Mouse (Mus musculus): ENCODE measurements at regions not wholly inside any gene's neighbourhood (a gene's known extent, or its start where the extent isn't known, plus 50 kb on each side); places are given as distances from the start of the nearest gene placed in this dataset.

DNA sequence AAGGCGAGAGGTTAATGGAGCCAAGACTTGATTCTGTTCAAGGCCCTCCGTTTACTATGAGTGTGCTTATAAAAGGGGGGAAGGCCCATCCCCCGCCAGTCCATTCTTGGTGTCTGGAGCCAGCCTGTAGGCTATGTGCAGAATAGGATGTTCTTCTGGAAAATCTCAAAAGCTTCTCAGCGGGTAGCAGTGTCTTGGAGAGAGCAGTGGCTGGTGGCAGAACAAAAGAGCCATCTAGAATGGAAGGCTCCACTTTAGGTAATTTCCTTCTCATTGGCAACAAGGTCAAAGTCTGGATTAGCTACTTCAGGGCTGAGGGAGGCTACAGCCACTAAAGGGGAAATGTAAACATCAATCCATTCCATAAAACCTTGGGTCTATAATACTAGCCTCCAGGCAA is 1150.8 kb upstream of the Ptprd start:
- DNase-seq (ENCODE audit: low spot score): no peak

DNA sequence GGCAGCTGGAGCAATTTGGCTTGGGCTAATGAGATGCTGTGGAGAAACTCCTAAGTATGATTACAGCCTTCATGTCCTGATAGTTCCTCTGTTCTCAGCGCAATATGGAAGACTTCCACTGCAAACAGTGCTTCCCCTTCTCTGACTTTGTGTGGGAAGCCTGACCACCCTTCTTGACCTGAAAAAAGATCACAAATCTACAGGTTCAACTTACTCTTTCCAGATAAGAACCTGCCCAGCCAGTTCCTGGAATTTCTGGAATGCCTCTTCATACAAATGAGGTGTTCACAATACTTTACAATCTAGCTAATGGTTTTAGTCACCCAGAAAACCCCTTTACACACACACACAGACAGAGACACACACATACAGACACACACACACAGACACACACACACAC is 1146.0 kb upstream of the Ptprd start:
- DNase-seq (ENCODE audit: low spot score): peak; percentile 26

DNA sequence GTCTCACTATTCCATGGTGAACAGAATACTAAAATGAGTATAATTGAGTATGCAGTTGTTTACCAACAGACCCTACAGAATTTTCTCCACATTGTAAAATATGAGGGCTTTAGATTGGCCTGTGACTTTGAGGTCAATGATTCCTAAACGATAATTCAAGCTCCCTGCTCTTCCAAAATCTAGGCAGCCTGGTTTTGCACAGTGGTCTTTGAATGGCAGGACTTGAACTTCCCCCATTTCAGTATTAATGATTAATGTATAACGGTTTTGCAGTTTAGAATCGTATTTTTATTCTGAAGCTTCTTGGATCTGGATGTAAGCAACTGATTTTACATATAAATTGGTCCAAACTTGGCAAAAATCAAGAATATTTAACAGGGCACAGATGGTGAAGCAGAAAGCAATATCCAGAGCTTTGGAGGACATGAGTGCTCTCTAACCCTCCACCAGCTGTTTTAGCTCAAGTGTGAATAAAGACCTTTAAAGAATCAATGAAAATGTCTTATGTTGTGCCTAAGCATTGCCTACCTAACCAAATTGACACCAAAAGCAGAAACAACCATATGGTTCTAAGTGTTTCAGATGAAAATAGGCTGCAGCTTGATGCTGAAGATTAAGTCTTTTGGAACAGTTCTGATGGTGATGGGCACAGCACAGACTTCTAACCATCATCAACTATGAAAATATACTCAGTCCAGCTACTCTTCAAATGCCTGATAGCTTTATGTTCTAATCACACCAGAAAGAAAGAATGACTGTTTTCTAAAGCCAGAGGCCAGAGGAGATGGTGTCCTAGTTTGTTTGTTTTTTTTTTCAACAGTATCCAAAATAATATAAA is 1098.3 kb upstream of the Ptprd start:
- DNase-seq (ENCODE audit: low spot score): no peak

DNA sequence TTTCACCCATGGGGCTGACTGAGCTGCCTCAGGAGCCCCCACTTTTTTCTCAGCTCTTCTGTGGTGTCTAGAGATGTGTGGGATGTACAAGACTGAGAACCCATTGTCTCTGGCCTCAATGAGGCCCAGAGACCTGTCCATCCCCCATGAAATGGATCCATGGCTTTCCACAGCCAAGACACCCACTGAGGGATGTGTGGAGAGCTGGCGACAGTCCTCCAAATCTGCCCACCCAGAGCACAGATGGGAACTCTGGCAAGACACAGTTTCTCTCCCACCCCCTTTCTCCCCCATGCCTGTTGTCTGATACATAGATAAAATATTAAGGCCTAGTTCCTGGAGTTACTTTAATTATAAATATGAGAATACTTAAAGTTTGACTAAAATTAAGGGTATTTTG is 1079.3 kb upstream of the Ptprd start:
- no peak for DNase-seq (ENCODE audit: low spot score)

GRCm38 (mm10) chr4:79265044-79265443 is 1053.3 kb upstream of the Ptprd start:
- no peak for DNase-seq (ENCODE audit: low spot score)

- DNase-seq (ENCODE audit: low spot score): no peak
Measured at GRCm38 (mm10) chr4:79243184-79243583, 1031.4 kb upstream of the Ptprd start.

GRCm38 (mm10) chr4:79241647-79242046 is 1029.9 kb upstream of the Ptprd start:
- no peak for DNase-seq (ENCODE audit: low spot score)

DNA sequence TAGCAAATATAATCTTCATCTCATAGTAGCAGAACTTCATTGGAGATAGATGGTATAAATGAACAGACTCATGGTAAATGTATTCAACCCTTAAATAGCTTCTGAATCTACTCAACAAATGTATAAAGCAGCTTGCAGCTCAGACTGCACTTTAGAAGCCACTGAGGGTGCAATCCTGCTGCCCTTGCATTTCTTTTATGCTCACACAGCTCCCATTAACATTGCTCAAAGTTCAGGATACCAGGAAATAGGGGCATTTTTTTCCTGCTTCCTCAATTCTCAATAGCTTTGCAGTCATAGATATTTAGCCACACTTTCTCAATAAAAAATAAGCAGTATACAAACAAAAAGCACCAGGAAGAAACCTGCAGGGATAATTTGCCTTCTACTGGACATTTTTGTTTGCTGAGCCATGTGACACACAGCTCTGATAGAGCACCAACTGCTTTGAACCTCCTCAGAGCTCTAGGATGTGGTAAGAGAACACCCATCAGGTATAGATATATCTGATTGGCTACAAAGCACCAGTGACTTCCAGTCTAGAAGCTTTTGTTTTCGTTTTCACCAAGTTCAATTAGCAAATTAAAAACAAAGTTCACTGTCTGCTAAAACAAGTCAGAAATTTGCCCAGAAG is 1012.5 kb upstream of the Ptprd start:
- DNase-seq (ENCODE audit: low spot score): no peak

Measured in urinary bladder, postnatal 25 days (tissue).